Mouse (Mus musculus): ENCODE results near the gene Lst1.

DNA sequence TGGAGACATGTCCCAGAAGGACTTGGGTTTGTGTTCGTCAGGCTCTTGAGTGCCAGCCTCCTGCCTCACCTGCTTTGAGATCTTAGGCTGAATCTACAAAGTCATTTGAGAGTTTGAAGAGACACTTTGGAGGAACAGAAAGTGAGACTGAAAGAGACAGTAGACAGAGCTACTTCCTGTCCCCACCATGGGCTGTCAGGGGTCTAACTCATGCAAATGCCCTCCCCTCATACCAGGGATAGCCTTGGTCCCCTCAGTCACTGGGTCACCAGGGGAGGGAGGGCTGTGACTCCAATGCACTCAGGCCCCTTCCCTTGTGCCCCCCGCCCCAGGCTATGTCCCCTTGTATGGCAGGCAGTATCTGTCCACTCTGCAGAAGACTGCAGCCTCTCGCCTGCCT is 14.9 kb downstream of the Lst1 start:
- TF ChIP-seq CTCF (IDR thresholded peaks at IDR 0.05; ENCODE audit: low read depth, low read length) (no peak), POLR2A (IDR thresholded peaks at IDR 0.05; ENCODE audit: insufficient read depth, low read length) (no peak), EP300 (IDR thresholded peaks at IDR 0.05; ENCODE audit: insufficient read depth, low read depth, low read length) (no peak)
